Mouse (Mus musculus): Measurements from ENCODE around the gene Pip5k1b. TPM values are rescaled to one million over a fixed set of nuclear protein-coding genes. Genes with fewer than 3 reads are reported as not detected.

The Pip5k1b gene
- polyA plus RNA-seq, 2 experiments: 0.83 to 1.4 TPM

GRCm38 (mm10) chr19:24251869-24252268 is 303.8 kb downstream of the Pip5k1b start:
- H3K4me2 ChIP-seq (replicated peaks; ENCODE audit: low read depth, low read length, severe bottlenecking): no peak overlapping the region
- no peak overlapping the region for H3K27ac ChIP-seq (replicated peaks; ENCODE audit: low read depth, low read length)

More at GRCm38 (mm10) chr19:24251869-24252268, 303.8 kb downstream of the Pip5k1b start:
- Histone ChIP-seq H3K4me1 (ENCODE audit: control insufficient read depth, insufficient read depth, low read length) (no peaks in the 10 kb centered on the region; the same call in 1 of the 2 replicates), H3K36me3 (ENCODE audit: control insufficient read depth, insufficient read depth, low read length) (no peaks in the 10 kb centered on the region), H3K9me3 (ENCODE audit: control insufficient read depth, low read length) (no peaks in the 10 kb centered on the region), H3K27me3 (ENCODE audit: control insufficient read depth, insufficient read depth, low read length) (no peaks in the 10 kb centered on the region), H3K4me3 (replicated peaks; ENCODE audit: low read length) (no peak overlapping the region), H3K9ac (ENCODE audit: low read depth, low read length, severe bottlenecking) (0 out of 2 replicates have a peak overlapping the region, but pooled peaks have one; percentile 12)
- ATAC-seq (ENCODE audit: low FRiP score, low read depth): no peak
- TF ChIP-seq POLR2A (IDR thresholded peaks at IDR 0.05; ENCODE audit: borderline replicate concordance, extremely low read depth, insufficient read depth, insufficient read length): no peak
- 24% methylated on average over 6 of the region's 6 CpGs for WGBS
- peak; percentile 22 for DNase-seq (ENCODE audit: low spot score)

Other genes starting within 250 kb of the Pip5k1b start
- 27.6 and 29.3 TPM in 2 replicates for gene Fam122a, start 78.5 kb downstream of the Pip5k1b start, polyA plus RNA-seq (2012; rRNA removed)
- gene Fam122a, start 78.5 kb downstream of the Pip5k1b start, polyA plus RNA-seq (2014; fragmentation: Nextera tagmentation; extraction: Ambion mirVana): 50.5 and 56.2 TPM in 2 replicates
- gene Tmem252, start 118.1 kb upstream of the Pip5k1b start, polyA plus RNA-seq (2012; rRNA removed): 0.10 and 0.18 TPM in 2 replicates
- gene Tmem252, start 118.1 kb upstream of the Pip5k1b start, polyA plus RNA-seq (2014; fragmentation: Nextera tagmentation; extraction: Ambion mirVana): 1.5 and 2.2 TPM in 2 replicates

Data from limb, embryonic 14.5 days (tissue).